Mouse (Mus musculus): ENCODE results near the gene Nell2.

Gene Nell2

DNA sequence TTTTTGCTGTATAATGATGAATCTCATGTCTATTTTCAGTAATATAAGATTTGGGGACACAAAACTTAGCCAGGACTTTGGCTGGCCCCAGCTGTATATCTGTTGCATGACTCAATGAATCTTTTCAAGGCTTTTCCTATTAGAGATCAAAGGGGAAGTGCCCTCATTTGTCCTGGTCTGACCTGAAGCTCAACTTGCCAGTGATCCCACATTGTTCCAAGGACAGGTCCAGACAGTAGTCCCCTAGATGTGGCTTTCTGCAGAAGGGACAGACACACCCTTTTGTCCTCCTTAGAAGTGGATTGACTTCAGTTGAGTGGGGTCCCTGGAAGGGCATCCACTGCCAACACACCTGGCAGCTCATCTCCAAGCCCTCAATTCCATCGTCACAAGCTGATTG is 173.6 kb downstream of the Nell2 start:
- DNase-seq (ENCODE audit: low read depth, low spot score) = no peak

DNA sequence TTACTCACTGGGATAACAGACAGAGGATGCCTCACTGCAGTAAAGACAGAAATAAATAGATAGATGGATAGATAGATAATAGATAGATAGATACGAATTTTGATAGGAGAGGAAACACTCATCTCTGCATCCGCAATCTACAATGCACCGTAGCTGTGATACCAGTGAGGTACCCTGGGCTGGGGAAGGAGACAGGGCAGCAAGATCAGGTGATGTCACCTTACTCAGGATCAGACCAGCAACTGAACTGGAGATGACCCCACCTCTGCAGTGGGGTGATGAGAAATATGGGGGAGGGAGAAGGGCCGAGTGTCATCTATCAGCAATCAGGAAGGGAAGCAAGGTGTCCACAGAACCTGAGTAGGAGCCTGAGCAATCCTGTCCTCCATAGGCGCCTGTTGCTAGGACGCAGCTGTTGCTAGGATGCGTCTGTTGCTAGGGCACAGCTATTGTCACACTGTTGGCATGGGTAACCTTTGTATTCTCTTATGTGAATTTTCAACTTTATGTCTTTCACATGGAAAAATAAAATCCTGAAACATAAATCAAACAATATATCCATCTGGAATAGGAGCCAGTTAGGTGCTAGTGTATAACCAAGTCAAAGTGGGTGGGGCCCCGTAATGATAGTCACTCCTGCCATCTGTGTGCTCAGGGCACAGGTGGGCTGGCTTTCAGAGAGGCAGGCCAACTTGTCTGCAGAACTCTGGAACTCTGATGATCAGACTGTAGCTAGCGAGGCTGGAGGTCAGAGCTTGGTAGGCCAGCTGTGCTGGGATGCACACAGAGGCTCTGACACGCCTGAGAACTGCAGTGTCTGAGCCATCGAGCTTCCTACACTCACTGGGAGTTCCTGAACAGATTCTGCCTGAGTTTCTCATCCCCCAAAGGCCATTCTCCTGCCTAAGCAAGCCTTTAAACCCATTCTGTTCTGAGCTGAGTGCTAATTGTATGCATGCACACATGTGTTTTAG is 193.7 kb downstream of the Nell2 start:
- DNase-seq (ENCODE audit: low read depth, low spot score) = peak; percentile 17

DNA sequence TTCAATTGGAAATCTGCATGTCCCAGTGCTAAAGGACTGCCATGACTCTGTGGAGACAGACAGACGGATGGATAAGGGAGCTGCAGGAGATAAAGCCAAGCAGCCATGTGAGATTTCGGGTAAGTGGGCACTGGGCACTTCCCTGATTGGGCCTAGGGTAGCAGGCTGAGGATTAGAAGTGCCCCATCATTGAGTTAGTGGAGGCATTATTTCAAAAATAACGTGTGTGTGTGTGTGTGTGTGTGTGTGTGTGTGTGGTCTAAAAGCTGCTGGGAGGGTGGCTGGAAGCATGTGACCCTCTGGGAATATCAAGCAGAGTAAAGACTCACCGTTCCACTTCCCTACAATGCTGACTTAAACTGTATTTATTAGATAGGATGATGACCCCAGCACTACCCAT is 195.1 kb downstream of the Nell2 start:
- DNase-seq (ENCODE audit: low read depth, low spot score) = no peak

DNA sequence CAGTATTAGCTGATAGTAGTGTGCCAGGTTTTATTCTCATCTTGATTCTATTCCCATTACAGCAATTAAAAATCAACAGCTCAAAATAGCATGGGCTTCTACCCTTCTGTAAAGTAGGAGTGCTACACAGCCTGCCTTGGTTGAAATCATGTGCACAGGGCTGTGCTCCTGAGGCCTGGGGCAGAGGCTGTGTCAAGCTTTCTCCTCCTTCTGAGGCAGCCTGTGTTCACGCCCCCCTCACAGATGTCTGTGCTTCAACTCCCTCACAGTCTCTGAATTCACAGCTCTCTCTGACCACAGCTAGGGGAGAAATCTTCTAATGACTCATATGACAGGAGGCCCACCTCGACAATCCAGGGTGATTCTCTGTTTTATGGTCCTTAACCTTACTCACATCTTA is 197.4 kb downstream of the Nell2 start:
- DNase-seq (ENCODE audit: low read depth, low spot score) = no peak

DNA sequence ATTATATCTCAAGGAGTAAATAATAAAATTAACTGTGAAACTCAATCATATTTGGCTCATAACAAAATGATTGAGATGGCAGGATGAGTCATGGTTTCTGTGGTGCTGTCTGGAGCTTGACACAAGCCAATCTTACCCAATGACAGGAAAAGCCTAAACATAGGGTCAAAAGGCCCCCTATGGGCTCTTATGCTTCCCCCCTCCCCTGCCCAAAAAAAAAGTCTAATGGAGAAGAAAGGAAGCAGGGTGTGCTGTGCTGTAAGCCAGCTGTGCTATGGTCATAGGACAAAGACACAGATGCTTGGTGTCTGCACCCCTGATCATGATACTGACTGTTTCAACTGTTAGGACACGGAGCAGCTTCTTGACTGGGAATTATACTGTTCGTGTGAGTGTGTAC is 205.6 kb downstream of the Nell2 start:
- DNase-seq (ENCODE audit: low read depth, low spot score) = no peak

DNA sequence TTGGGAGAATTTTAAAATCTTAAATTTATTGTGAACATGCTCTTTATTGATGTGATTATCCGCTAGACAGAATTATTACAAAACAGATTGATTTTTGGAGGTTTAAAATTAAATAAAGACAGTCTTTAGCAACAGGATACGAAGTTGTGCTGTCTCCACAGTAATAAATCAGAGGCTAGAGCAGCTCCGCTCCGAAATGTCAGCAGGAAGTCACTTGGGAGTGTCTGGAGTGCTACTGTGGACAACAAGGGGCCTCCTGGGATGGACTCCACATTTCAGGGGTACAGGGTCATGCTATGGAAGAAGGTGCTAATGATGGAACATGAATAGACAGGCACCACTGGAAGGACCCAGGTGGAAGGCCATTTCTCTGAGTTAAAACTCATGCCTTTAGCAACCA is 211.7 kb downstream of the Nell2 start:
- no peak for DNase-seq (ENCODE audit: low read depth, low spot score)

DNA sequence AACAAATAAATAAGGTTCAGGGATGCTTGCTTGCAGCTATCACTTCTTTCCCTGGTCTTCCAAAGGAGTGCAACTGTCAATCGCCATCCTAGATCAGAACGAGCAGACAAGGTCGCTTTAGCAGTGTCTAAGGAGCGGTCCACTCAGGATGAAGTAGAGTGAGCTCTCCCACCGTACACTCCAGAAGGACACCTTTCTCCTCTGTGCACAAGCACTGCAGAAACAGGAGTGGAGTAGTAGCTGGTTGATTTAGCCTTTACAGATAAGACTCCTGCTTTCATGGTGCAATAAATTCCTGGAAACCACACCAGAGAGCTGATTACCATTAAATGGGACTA is 213.6 kb downstream of the Nell2 start:
- no peak for DNase-seq (ENCODE audit: low read depth, low spot score)

DNA sequence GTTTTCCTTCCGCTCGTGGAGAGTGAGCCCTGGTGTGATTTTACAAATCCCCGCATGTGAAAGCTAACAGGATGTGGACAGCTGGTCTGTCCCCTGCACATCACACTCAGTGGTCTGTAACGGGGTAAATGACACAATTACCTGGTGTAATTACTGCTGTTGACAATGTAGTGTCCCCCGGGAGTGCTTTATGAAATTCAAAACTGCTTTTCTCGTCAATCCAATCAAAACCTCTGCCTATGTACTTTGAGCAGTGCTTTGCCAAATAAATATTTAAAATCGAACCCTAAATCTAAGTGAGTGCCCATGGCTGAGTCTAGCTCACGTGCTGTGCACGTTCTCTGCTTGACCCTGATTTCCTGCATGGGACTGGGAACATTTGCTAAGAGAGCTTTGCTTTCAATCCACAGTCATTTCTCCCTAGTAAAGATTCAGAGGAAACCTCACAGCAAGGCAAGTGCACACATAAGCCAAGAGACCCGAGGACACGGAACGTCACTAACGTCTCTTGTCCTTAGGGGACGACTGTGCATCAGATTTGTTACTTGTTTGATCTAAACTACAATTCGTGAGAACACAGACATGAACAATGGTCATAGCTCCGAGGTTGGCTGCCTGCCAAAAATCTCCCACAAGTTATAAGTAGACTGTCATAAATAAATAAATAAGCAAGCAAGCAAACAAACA is 214.1 kb downstream of the Nell2 start:
- DNase-seq (ENCODE audit: low read depth, low spot score) = no peak

DNA sequence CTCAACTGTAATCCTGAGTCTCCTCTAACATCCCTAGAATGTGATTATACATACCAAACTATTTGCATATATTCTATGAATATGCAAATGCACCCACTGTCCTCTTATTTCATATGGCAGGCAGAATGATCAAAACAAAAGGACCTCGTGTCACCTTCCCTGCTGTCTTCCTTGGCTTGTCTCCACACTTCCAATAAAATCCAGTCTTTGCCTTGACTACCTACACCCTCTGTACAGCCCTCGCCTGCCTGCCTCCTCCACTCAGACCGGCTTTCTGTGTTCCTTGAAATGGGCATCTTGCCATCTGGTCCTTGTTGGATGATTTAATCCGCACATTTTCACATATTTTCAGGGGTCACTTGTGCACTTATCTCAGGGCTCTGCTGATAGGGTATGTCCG is 215.1 kb downstream of the Nell2 start:
- no peak for DNase-seq (ENCODE audit: low read depth, low spot score)

DNA sequence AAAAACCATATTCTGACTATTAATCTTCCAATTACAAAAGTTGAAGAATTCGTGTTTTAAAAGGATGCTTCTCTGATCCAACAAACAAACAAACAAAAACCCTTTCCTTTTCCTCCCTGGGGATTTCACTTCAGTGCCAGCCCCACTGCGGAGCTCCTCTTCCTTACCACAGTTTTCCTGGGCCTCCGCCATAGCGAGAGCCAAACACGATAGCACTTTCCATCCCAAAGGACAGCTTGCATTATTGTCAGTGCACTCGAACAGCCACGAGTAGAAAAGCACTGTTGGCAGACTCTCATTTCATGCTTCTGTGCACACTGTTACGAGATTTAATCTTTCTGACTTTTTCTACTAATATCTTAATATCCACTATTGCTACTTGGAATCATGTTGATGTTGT is 224.3 kb downstream of the Nell2 start:
- no peak for DNase-seq (ENCODE audit: low read depth, low spot score)

DNA sequence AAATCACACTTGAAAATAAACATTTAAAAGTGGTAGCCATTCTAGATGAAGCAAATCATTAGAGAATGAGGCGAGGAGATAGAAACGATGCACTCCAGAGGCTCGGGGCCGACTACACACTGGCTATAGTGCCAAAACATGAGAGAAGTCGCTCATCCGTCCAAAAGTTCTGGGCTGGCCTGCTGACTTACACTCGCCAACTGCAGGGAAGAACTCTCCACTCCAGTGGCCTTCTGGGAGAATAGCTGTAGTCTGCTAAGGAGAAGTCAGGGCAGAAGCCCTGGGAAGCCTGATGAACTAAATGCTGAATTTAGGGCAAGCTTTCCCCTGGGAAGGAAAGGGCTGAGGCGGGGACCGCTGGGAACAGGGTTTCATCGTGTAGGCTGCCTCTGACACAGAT is 231.8 kb downstream of the Nell2 start:
- no peak for DNase-seq (ENCODE audit: low read depth, low spot score)

DNA sequence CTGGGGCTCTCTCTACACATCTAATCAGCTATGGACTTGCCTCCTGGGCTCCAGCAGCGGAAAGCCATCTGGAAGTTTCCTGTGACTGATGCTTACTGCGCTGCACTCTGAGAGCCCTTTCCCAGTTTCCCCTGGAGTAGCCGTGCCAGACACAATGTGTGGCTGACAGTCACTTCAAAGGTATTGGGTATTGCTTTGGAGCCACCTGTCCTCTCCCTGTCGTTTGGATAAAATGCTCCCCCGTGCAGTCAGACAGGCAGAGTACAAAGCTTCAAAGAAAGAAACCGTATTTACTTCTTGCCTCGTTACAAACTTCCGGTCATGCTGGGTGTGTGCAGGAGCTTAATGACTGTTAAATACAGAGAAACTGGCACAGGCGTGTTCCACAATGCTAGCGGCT is 239.3 kb downstream of the Nell2 start:
- DNase-seq (ENCODE audit: low read depth, low spot score) = peak; percentile 19

DNA sequence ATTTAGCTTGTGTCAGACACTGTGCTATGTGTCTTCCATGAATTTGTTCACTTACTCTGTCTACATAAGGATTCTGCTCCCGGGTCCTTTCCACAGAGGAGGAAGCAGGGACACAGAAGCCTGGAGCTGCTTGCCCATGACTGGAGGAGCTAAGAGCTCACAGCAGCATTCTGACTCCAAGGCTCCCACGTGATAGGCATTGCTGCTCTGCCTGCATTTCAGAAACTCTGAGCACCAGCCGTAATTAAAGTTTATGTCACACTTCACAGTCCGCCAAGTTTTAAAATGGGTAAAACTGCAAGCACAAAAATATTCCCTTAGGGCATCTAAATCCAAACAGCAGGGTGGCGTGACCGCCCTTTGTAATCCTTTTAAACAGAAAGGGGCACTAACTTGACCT is 243.2 kb downstream of the Nell2 start:
- no peak for DNase-seq (ENCODE audit: low read depth, low spot score)

DNA sequence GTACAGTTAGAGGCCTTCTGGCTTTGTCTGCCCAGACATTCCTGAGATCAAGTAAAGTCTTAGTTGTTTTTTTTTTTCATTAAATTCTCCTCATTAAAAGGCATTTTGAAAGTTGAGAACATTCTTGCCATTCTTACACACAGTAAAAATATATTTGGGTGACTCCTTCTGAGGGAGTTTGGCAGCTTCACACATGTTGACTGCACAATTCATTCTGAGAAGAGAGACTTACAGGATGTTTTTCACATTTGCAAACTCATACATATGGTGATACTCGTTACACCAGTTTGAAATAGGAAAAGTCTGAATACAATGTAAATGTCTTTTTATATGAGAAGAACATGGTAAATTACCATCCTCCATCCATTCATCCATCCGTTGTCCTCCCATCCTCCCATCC is 247.4 kb downstream of the Nell2 start:
- no peak for DNase-seq (ENCODE audit: low read depth, low spot score)

DNA sequence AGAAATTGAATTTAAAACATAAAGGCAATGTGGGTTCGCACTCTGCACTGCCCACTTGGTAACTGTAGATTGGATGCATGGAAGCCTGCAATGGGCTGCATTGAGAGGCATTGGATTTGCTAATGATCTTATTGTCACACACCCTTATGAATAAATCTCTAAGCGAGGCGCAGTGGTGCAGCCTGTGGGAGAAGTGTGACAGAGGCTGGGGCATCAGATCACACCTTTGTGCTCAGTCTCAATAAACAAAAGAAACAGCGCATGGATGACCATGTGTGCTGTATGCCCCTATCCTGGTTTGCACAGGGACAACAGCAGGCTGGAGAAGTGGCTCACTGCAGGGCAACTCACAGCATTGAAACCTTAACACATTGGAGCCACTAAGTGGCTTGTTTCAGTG is 250.4 kb downstream of the Nell2 start:
- no peak for DNase-seq (ENCODE audit: low read depth, low spot score)

DNA sequence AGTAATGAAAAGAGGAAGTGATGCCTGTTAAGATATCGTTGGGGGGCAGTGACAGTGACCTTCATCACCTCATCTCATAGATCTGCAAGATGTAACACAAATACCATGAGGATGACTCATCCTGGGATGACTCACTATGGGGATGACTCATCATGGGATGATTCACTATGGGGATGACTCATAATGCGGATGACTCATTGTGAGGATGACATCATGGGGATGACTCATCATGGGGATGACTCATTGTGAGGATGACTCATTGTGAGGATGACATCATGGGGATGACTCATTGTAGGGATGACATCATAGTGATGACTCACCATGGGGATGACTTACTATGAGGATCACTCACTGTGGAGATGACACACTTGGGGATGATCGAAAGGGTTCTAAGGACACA is 251.8 kb downstream of the Nell2 start:
- DNase-seq (ENCODE audit: low read depth, low spot score) = peak; percentile 22

DNA sequence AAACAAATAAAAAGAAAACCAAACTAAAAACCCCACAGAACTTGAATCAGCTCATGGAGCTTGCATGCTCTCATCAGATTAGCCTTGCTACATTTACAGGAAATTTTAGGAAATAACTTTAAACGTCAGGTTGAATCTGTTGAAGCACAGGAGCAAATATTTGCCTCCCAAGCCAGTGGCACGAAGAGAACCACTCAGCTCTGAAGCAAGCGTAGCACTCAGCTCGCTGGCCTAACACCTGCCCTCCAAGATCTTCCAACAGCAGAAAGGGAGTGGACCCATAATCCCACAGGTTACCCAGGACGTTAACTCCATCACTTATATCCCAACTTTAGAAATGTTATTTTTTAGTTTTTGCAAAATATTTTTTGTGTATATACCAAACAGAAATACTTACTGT is 252.8 kb downstream of the Nell2 start:
- no peak for DNase-seq (ENCODE audit: low read depth, low spot score)

DNA sequence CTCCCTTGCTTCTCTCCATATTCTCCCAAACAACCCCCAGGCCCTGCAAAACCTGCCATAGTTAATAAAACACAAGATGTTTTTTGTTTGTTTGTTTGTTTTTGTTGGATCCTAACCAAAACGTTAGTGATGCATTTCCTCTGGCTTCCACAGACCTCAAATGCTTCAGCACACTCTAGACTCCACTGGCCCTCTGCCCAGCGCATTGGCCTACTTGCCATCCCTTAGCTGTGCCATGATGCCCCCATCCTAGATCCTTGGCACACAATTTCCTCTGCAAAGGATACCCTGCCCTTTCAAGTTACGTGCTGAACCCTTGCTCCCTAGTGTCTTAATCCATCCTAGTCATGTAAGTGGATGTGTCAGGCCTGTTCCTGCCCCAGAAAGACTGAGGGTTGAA is 255.1 kb downstream of the Nell2 start:
- DNase-seq (ENCODE audit: low read depth, low spot score) = no peak

DNA sequence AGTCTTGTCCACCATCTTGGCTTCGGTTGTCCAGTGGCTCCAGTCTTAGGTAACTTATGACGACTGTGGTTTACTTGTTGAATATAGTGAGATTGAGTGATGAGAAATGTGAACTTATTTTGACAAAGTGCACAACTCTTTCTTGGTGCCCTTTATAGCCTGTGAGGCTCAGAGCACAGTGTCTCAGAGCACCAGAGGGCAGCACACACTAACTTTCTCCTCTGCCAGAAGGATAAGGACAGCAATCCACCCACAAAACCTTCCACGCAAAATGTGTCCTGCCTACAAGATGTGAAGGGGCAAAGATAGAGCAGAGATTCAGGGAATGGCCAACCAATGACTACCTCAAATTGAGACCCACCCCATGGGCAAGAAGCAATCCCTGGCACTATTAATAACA is 256.2 kb downstream of the Nell2 start:
- DNase-seq (ENCODE audit: low read depth, low spot score) = no peak

DNA sequence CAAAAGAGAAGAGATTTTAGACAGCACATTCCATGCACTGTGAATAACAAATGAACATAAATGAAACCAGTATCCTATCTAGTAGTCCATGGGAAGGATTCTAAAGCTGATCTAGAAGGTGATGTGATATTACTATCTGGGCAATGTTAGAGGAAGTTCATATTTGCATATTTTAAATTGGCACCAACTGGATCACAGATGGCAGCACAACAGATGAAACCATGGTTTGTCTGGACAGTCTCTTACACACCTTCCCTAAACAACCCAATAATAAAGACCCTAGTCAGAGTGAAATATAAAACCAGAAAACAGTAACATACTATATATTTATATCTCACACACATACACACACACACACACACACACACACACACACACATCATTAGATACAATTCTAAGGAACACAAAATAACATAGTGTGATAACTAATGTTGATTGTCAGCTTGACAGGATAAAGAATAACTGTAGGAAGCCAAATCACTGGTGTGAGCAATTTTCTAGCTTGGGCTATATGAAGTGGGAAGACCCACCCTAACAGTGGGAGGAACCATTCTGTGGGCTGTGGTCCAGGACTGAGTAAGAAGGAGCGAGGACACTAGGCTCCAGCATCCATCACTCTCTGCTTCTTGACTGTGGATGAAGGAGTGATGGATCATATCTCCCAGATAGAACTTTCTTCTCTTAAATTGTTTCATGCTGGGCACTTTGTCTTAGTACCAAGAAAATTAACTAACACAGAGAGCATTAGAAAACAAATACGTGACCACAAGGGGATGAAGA is 268.5 kb downstream of the Nell2 start:
- no peak for DNase-seq (ENCODE audit: low read depth, low spot score)

DNA sequence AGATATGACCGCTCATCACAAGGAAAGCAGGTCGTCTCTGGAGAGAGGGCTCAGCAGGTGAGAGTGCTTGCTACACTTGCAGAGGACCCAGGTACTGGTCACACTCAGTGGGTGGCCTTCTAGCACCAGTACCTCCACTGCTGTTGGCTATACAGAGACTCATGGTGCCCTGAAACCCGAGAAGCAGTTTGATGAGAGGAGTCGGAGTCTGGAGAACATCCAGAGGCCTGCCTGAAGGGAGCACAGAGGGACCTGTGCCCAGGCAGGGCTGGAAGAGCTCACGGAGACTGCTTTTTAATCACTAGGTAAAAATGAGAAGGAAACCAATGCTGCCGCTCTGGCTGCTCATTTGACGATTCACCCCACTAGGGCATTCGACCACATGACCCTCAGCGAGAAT is 271.2 kb downstream of the Nell2 start:
- DNase-seq (ENCODE audit: low read depth, low spot score) = no peak

DNA sequence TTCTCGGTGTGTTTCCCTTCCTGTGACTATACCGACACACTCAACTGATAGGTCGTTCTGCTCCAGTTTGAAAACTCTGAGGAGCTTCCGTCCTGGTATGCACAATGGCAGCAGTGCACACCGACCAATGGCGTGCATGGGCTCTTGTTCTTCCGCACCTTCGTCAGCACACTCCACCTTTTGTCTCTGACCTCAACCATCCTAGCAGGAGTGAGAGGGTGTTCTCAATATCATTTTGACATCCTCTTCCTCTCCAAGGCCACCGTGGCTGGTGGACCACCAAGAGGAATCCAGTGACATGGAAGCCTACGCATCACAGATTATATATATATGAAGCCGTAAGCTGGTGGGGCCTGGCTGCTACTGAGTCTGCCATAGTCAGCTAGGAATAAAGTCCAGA is 282.8 kb downstream of the Nell2 start:
- DNase-seq (ENCODE audit: low read depth, low spot score) = no peak

DNA sequence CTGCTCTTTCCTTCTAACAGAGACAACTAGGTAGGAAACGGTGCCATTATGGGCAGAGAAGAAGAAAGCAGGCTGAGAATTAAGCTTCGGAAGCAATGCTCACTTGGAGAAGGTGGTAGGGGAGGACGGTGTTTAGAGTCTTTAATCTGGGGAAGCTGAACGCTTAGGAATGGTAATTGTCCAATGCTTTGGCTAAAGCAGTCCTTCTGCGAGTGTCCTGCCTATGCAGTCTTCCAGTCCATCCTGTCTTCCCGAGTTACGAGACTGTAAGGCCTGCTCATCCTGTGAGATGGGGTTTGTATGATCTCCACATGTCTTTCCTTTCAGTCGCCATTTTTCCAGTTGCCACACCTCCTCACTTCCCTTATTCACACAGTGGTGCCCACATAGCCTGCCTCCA is 284.5 kb downstream of the Nell2 start:
- no peak for DNase-seq (ENCODE audit: low read depth, low spot score)

Measured in R1 (cell line).